Mouse (Mus musculus) limb, embryonic 11.5 days (tissue): Measurements from ENCODE around the gene Cyp2j9. TPM values are rescaled to one million over a fixed set of nuclear protein-coding genes. Genes with fewer than 3 reads are reported as not detected.
A peak's percentile ranks its signal among the peaks of the same experiment; 100 is the strongest.

Experiments used
- ATAC-seq: fragments of 200-750 bp; cut with Nextera tagmentation; 2 replicates; pipeline ENCODE4 v1.8.0; 2017; ENCODE audit warnings: low read depth; ENCODE audit not compliant: insufficient number of reproducible peaks, low FRiP score, low TSS enrichment
- DNase-seq: peaks from one replicate; pipeline ENCODE4 v3.0.0-alpha.2; 2015; ENCODE audit warnings: low spot score
- H3K27ac ChIP-seq: fragments of 300-500 bp; sonication (generic); replicated peaks from 2 replicates; pipeline ENCODE4 v1.5.1; 2014; ENCODE audit warnings: low read depth, mild to moderate bottlenecking, low read length
- H3K27me3 ChIP-seq: fragments of 300-500 bp; sonication (generic); 2 replicates; pipeline ENCODE4 v1.6.1; 2014; ENCODE audit warnings: mild to moderate bottlenecking, low read length, mixed read lengths; ENCODE audit not compliant: control insufficient read depth, insufficient read depth
- H3K36me3 ChIP-seq: fragments of 300-500 bp; sonication (generic); 2 replicates; pipeline ENCODE4 v1.6.1; 2014; ENCODE audit warnings: mild to moderate bottlenecking, low read length, moderate library complexity, mixed read lengths; ENCODE audit not compliant: control insufficient read depth, insufficient read depth
- H3K4me1 ChIP-seq: fragments of 300-500 bp; sonication (generic); 2 replicates; pipeline ENCODE4 v1.6.1; 2014; ENCODE audit warnings: low read length, mixed read lengths; ENCODE audit not compliant: control insufficient read depth, insufficient read depth
- H3K4me2 ChIP-seq: fragments of 300-500 bp; sonication (generic); 2 replicates; pipeline ENCODE4 v1.6.1; 2014; ENCODE audit warnings: low read depth, mild to moderate bottlenecking, moderate library complexity; ENCODE audit not compliant: severe bottlenecking
- H3K4me3 ChIP-seq: fragments of 300-500 bp; sonication (generic); 2 replicates; pipeline ENCODE4 v1.5.1; 2014; ENCODE audit warnings: low read depth, low read length
- H3K9ac ChIP-seq: fragments of 300-500 bp; sonication (generic); 2 replicates; pipeline ENCODE4 v1.6.1; 2014; ENCODE audit warnings: mild to moderate bottlenecking, low read length
- H3K9me3 ChIP-seq: fragments of 300-500 bp; sonication (generic); 2 replicates; pipeline ENCODE4 v1.6.1; 2016; ENCODE audit warnings: low read length; ENCODE audit not compliant: control insufficient read depth
- WGBS: fragments of 180-500 bp; shearing (Covaris S2); extraction: QIAGEN DNeasy Blood & Tissue Kit; methylation state at CpG from one replicate; pipeline ENCODE4 v1.1.7; 2014; 5-methylcytosine and 5-hydroxymethylcytosine counted together
- polyA plus RNA-seq: library from polyadenylated mRNA; unstranded; fragments of >200 nt; fragmentation: Nextera tagmentation; extraction: Ambion mirVana; gene quantifications from 2 replicates; pipeline ENCODE4 v1.2.1, GENCODE M21; 2014

The Cyp2j9 gene
- polyA plus RNA-seq, 1 experiment from 2014 or later: 0.79 TPM

DNA sequence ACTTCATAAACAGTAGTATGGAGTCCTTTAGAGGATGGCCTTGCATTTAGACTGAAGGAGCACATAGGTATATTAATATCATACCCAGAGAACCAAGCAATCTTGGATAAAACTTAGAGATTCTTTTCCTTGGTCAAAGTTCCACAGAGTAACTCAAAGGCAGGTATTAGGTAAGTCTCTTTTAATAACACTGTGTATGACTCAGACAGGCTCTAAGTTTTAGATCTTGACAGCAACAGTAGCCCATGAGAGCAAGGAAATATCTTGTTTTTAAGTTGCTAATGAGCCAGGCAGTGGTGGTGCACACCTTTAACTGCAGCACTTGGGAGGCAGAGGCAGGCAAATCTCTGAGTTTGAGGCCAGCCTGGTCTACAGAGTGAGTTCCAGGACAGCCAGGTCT is 25.6 kb downstream of the Cyp2j9 start:
- DNase-seq (no peak), ATAC-seq (no peak)
- no peaks in the 10 kb centered on the region for H3K4me1 ChIP-seq
- no peaks in the 10 kb centered on the region for H3K36me3 ChIP-seq
- H3K27me3 ChIP-seq: no peaks in the 10 kb centered on the region
- no peaks in the 10 kb centered on the region for H3K9me3 ChIP-seq
- no peak overlapping the region for H3K9ac ChIP-seq
- H3K4me2 ChIP-seq: no peak overlapping the region
- H3K4me3 ChIP-seq: no peak overlapping the region
- no peak overlapping the region for H3K27ac ChIP-seq

DNA sequence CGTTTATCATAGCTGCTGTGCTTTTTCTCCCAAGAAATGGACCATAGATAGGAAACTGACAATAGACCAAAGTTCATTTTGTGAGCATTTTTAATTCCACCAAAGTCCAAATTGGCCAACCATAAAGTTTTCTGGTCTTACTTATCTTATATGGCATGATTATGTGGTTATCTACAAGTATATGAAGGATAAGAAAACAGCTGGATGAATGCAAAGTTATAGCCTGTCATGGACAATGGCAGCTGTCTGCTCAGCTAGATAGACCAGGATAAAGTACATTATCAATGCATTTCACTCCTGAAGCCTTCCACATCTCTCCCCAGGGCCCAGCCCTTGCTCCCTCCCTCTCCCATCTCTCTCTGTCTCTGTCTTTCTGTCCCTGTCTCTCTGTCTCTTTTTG is 30.9 kb downstream of the Cyp2j9 start:
- Histone ChIP-seq H3K4me1 (no peaks in the 10 kb centered on the region), H3K4me2 (no peak overlapping the region)
- 96% methylated on average over 1 of the region's 1 CpGs for WGBS

DNA sequence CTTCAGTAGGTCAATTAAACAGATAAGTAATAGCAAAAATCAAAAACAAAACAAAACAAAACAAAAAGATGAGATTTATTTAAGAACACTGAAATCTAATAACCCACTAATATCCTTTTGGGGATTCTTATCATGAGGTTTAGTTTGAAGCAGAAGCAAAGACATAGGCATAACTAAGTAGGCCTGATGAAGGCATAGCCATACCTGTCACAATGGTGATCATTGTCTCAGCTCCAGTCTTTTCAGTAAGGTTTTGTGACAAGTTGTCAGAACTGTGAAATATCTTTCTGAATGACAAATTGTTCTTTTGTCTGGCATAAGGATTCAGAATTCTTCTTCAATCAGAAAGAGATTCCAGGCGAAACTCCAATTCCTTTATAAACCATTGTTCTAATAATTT is 31.6 kb downstream of the Cyp2j9 start:
- ATAC-seq: no peak
- no peak overlapping the region for H3K4me3 ChIP-seq
- no peak overlapping the region for H3K9ac ChIP-seq
- H3K4me1 ChIP-seq: no peaks in the 10 kb centered on the region
- H3K27ac ChIP-seq: no peak overlapping the region
- no peak for DNase-seq
- no peaks in the 10 kb centered on the region for H3K36me3 ChIP-seq
- 87% methylated on average over 1 of the region's 1 CpGs for WGBS
- H3K27me3 ChIP-seq: no peaks in the 10 kb centered on the region
- no peaks in the 10 kb centered on the region for H3K9me3 ChIP-seq
- H3K4me2 ChIP-seq: no peak overlapping the region

More for the DNA sequence above, 30.9 kb downstream of the Cyp2j9 start:
- Histone ChIP-seq H3K4me3 (no peak overlapping the region), H3K9me3 (no peaks in the 10 kb centered on the region), H3K27ac (no peak overlapping the region), H3K27me3 (no peaks in the 10 kb centered on the region), H3K36me3 (no peaks in the 10 kb centered on the region), H3K9ac (no peak overlapping the region)
- ATAC-seq: no peak
- DNase-seq: no peak

DNA sequence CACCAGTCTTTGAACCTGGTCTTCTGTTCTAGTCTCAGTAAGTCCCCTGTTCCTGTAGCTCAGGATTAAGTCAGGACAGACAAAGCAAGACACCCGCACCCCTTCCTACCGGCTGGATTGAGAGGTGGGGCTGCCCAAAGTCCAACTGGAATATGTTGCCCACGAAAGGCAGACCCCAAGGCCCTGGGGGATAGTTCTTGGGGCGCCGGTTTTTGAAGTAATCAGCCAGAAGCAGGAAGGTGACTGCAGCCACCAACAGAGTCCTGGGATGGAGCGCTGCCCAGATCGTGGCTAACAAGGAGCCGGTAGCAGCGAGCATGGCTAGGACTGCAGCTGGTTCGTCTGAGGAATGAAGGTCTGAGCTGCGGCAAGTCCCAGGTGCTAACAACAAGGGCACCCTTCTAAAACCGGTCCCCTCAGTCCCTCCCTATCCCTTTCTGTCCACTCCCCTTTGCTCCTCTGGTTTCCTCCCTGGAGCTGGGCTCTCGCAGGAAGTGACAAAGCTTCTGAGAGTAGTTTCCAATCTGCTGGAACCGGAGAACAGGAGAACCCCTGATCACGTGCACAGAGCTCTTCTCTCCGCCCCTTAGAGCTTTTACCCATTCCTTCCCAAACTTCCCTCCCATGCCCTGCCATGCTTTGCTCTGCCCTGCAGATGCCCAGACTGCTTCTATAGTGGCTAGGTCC is 38.1 kb downstream of the Cyp2j9 start, which contains the start of gene Cyp2j6:
TSS of gene Cyp2j6 (minus strand) at position 529 of the 687 bp plus-strand sequence.
- H3K4me1 ChIP-seq: no peaks in the 10 kb centered on the region
- 2% methylated on average over 16 of the region's 16 CpGs for WGBS
- peak; percentile 96 for ATAC-seq

DNA sequence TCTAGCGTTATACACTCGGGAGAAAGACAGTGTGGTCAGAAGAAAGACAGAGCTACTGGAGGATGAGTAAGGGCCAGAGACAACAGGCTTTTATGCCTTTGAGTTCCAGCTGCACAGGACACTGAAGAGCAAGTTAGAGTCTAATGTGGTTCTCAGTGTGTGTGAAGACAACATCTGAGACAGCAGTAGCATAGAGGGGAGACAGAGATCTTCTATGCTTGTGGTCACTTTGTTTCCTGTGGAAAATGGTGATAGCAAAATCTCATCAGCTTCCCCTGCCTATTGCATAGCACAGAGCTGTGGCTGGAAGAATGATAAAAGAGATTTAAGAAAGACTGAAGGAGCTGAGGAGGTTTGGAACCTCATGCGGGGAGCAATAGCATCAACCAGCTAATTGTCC is 39.8 kb downstream of the Cyp2j9 start:
- 99% methylated on average over 3 of the region's 3 CpGs for WGBS
- ATAC-seq: no peak
- H3K9ac ChIP-seq: no peak overlapping the region

More for the DNA sequence above, 38.1 kb downstream of the Cyp2j9 start, which contains the start of gene Cyp2j6:
- H3K27ac ChIP-seq: no peak within 1 kb of the TSS
- no peaks in the 10 kb centered on the region for H3K9me3 ChIP-seq
- no peaks in the 10 kb centered on the region for H3K36me3 ChIP-seq
- peak; percentile 70 for DNase-seq
- peak within 1 kb of the TSS; percentile 61 for H3K4me3 ChIP-seq
- no peaks in the 10 kb centered on the region for H3K27me3 ChIP-seq
- peak within 1 kb of the TSS; percentile 46 for H3K4me2 ChIP-seq
- H3K9ac ChIP-seq: peak within 1 kb of the TSS; percentile 67

DNA sequence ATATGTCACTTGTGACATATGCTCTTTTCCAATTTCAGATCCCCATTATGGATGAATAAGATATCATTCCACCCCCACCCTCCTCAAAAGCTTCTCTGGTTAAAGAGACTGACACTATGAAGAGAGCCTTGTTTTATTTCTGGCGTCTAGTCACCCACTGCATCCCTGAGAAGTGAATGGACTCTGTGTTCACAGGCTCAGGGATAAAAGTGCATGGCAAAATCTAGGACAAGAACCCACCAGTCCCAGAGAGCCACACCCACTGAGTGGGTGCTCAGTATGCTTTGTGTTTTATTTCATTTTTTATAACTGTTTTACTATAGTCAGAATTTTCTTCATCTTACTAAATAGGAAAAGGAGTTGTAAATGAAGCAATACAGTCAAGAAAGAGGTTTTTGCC is 45.4 kb downstream of the Cyp2j9 start:
- H3K4me2 ChIP-seq: no peak overlapping the region
- 78% methylated on average over 1 of the region's 1 CpGs for WGBS
- DNase-seq: no peak

More for the DNA sequence above, 39.8 kb downstream of the Cyp2j9 start:
- H3K4me3 ChIP-seq: no peak overlapping the region
- H3K36me3 ChIP-seq: no peaks in the 10 kb centered on the region
- no peak overlapping the region for H3K27ac ChIP-seq
- H3K4me1 ChIP-seq: no peaks in the 10 kb centered on the region
- no peak overlapping the region for H3K4me2 ChIP-seq
- no peaks in the 10 kb centered on the region for H3K9me3 ChIP-seq
- no peak for DNase-seq
- no peaks in the 10 kb centered on the region for H3K27me3 ChIP-seq

DNA sequence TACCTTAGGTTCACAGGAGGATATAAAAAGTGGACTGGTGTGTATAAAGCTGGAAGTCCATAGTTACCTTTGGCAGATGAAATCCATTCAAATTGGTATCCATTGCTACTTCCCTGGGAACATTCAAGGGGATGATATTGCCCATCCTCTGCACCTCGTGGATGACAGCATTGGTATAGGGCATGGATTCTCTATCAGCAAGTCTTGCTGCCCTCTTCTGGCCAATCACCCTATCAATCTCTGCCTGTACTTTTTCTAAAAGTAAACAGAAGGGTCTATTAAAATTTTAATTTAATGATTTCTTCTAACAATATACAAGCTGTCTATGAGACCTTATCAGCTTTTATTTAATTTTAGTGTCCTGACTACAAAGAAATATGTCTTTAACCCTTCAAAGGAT is 65.6 kb downstream of the Cyp2j9 start:
- 24% methylated on average over 1 of the region's 1 CpGs for WGBS
- H3K4me2 ChIP-seq: no peak overlapping the region
- no peak overlapping the region for H3K4me3 ChIP-seq
- H3K27ac ChIP-seq: no peak overlapping the region
- ATAC-seq (no peak), DNase-seq (no peak)
- no peaks in the 10 kb centered on the region for H3K9me3 ChIP-seq
- H3K36me3 ChIP-seq: no peaks in the 10 kb centered on the region
- no peaks in the 10 kb centered on the region for H3K4me1 ChIP-seq
- no peaks in the 10 kb centered on the region for H3K27me3 ChIP-seq
- H3K9ac ChIP-seq: no peak overlapping the region

More for the DNA sequence above, 45.4 kb downstream of the Cyp2j9 start:
- H3K9ac ChIP-seq: no peak overlapping the region
- no peak overlapping the region for H3K4me3 ChIP-seq
- no peaks in the 10 kb centered on the region for H3K4me1 ChIP-seq
- no peaks in the 10 kb centered on the region for H3K36me3 ChIP-seq
- no peaks in the 10 kb centered on the region for H3K9me3 ChIP-seq
- no peak for ATAC-seq
- H3K27ac ChIP-seq: no peak overlapping the region
- H3K27me3 ChIP-seq: no peaks in the 10 kb centered on the region

DNA sequence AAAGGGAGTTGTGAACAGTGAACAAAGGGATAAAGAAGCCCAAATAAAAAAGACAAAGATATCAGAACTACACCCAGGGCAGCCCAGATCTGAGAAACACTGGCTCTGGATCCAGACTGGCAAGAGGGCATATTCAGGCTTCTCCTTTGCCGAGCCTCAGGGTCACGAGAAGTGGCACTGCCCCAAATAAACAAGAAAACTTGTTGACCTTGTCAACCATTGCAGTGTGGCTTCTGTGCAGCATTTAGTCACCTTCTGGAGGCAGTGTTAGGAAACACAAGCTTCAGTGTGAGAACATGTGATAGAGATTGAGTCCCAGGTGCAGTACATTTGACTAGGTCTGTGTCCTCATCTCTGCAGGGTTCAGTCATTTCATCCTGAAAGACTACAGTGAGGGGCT is 69.1 kb downstream of the Cyp2j9 start:
- Histone ChIP-seq H3K4me2 (no peak overlapping the region), H3K27ac (no peak overlapping the region), H3K4me3 (no peak overlapping the region), H3K36me3 (no peaks in the 10 kb centered on the region), H3K9ac (no peak overlapping the region), H3K4me1 (no peaks in the 10 kb centered on the region), H3K27me3 (no peaks in the 10 kb centered on the region), H3K9me3 (no peaks in the 10 kb centered on the region)
- WGBS: 84% methylated on average over 2 of the region's 2 CpGs
- ATAC-seq: no peak
- DNase-seq: no peak
